Mouse (Mus musculus): Measurements from ENCODE around the gene Syt10.
"Not testable (repeated sequence)": the region's sequence is repeated elsewhere in the genome, so short reads cannot be mapped to it uniquely, and the experiment has no call there.

Gene Syt10

DNA sequence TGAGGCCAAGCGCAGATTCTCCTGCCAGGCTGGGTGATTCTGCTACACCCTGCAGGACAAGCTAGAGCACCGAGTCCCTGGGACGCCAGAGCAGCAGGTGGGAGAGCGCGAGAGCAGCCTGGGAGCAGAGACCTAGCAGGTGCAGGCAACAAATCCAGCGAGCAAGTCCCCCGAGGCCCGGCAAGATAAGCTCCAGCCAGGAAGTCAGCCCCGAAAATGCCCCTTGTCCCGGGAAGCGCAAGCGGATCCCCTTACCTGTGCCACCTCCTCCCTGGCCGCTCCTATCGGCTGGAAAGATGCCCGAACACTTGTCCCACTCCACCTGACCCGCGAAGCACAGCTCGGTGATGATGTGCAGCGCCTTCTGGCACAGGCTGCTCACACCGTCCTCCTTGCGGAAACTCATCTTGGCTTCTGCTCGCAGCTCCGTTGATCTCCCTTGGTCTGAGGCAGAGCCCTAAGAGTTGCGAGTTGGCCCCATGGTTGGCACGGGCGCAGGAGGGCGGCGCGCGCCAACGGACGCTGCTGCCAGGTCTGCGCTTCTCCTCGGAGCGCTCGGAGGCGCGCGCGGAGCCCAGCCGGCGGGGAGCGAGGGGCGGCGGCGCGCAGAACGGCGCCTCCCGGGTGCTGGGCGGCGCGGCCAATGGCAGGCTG lies at the start of gene Syt10:
Syt10 (minus strand) TSS at position 497 of the 654 bp plus-strand sequence.
- peak; percentile 72 to 83 for DNase-seq

DNA sequence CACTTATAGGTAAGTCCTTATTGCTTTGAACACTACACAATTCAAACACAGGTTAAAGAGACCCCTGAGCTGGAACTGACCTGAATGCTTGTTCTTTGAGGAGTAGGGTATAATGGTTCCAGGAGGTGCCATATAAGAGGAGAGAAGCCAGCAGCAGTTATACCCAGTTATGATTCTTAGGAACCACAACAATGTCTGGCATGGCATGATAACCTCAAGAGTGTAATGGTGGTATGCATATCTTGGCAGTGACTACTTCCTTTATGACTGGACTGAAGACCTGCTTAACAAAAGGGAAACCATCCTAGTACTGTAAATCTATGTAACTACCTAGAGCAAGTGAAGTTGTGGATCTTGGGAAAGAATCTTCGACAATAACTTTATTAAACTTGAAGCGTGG lies 42.1 kb upstream of the Syt10 start:
- DNase-seq: no peak

- no peak for DNase-seq
These were observed 37.3 kb upstream of the Syt10 start for GRCm38 (mm10) chr15:89878981-89879380.

GRCm38 (mm10) chr15:89816098-89816497 lies 25.6 kb downstream of the Syt10 start:
- no peak for DNase-seq

- DNase-seq: no peak
These were observed 37.2 kb downstream of the Syt10 start for GRCm38 (mm10) chr15:89804478-89804877.

DNA sequence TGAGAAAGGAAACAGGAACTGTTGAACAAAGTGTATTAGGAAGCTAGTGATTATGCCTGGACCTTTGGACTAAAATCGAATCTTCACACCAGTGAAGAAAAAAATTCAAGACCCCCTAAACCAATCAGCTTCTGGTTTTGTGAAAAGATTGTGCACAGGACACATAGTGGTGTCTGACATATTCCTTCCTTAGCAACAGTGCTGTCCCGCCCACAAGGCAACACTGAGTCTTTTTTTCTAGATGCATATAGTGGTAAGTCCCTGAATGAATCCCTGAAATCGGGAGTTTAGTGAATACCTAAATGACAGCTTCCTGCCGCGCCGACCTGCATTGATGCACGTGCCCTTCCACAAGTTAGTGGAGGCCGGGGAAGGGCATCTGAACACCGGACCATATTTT lies 61.7 kb downstream of the Syt10 start:
- no peak for DNase-seq

- not testable (repeated sequence) for DNase-seq
These were observed 75.6 kb downstream of the Syt10 start for GRCm38 (mm10) chr15:89766016-89766415.

GRCm38 (mm10) chr15:89733611-89734010 lies 108.0 kb downstream of the Syt10 start:
- no peak for DNase-seq

Measured in cerebellum, postnatal 10 days (tissue).